Mouse (Mus musculus): ENCODE results near the gene Erich2. TPM values are rescaled to one million over a fixed set of nuclear protein-coding genes. Genes with fewer than 3 reads are reported as not detected.

Erich2 gene
- polyA plus RNA-seq, 1 experiment from 2014 or later = 0.97 TPM

GRCm38 (mm10) chr2:70559520-70559919 lies 50.9 kb downstream of the Erich2 start:
- peaks cover 10% of the 10 kb centered on the region for H3K4me1 ChIP-seq (ENCODE audit: control insufficient read depth, insufficient read depth, low read length)
- H3K27ac ChIP-seq (ENCODE audit: low read length) = no peak overlapping the region
- under 1% methylated on average over 13 of the region's 13 CpGs for WGBS
- H3K9me3 ChIP-seq (replicated peaks; ENCODE audit: control insufficient read depth, low read length) = no peaks in the 10 kb centered on the region
- H3K27me3 ChIP-seq (ENCODE audit: control insufficient read depth, insufficient read depth, low read length) = peaks cover 74% of the 10 kb centered on the region
- H3K4me3 ChIP-seq (ENCODE audit: low read length) = no peak overlapping the region
- ATAC-seq (replicated peaks; ENCODE audit: extremely low read depth, insufficient read depth, low FRiP score) = no peak
- no peaks in the 10 kb centered on the region for H3K36me3 ChIP-seq (ENCODE audit: control insufficient read depth, insufficient read depth)
- H3K4me2 ChIP-seq (ENCODE audit: low read depth, low read length) = no peak overlapping the region
- H3K9ac ChIP-seq (ENCODE audit: low read length) = no peak overlapping the region

GRCm38 (mm10) chr2:70561077-70561795 lies 52.6 kb downstream of the Erich2 start:
- Histone ChIP-seq H3K4me3 (ENCODE audit: low read length) (no peak overlapping the region), H3K27me3 (ENCODE audit: control insufficient read depth, insufficient read depth, low read length) (peaks cover 91% of the 10 kb centered on the region), H3K27ac (ENCODE audit: low read length) (no peak overlapping the region), H3K4me2 (ENCODE audit: low read depth, low read length) (no peak overlapping the region), H3K9me3 (replicated peaks; ENCODE audit: control insufficient read depth, low read length) (no peaks in the 10 kb centered on the region), H3K9ac (ENCODE audit: low read length) (no peak overlapping the region), H3K4me1 (ENCODE audit: control insufficient read depth, insufficient read depth, low read length) (peaks cover 20% of the 10 kb centered on the region), H3K36me3 (ENCODE audit: control insufficient read depth, insufficient read depth) (no peaks in the 10 kb centered on the region)
- no peak for ATAC-seq (replicated peaks; ENCODE audit: extremely low read depth, insufficient read depth, low FRiP score)
- 1% methylated on average over 29 of the region's 29 CpGs for WGBS

DNA sequence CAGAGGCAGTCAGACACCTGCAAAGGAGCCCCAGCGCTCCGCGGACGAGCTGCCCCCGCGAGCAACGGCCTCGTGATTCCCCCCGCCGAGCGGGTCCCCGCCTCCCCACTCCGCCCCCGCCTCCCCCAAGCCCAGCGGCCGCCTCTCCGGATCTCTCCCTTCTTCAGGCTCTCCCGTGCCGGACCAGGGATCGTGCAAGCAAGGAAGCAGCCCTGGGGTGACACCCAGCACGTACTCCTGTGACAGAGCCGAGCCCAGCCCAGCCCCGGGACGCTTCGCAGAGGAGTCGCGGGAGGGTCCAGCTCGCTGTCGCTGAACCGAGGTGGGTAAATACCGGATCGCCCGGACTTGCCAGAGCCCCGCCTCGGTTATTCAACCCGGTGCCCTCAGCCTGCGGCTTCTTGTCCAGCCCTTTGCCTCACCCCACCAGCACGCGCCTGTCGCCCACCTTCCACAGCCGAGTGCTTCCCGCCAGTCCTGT lies 53.4 kb downstream of the Erich2 start:
- no peak for ATAC-seq (replicated peaks; ENCODE audit: extremely low read depth, insufficient read depth, low FRiP score)
- H3K4me3 ChIP-seq (ENCODE audit: low read length) = peak overlapping the region; percentile 38
- H3K9ac ChIP-seq (ENCODE audit: low read length) = no peak overlapping the region
- H3K4me2 ChIP-seq (ENCODE audit: low read depth, low read length) = peak overlapping the region; percentile 57
- no peaks in the 10 kb centered on the region for H3K9me3 ChIP-seq (replicated peaks; ENCODE audit: control insufficient read depth, low read length)
- H3K27ac ChIP-seq (ENCODE audit: low read length) = no peak overlapping the region
- H3K27me3 ChIP-seq (ENCODE audit: control insufficient read depth, insufficient read depth, low read length) = peaks cover 91% of the 10 kb centered on the region
- H3K36me3 ChIP-seq (ENCODE audit: control insufficient read depth, insufficient read depth) = no peaks in the 10 kb centered on the region
- under 1% methylated on average over 42 of the region's 42 CpGs for WGBS
- peaks cover 28% of the 10 kb centered on the region for H3K4me1 ChIP-seq (ENCODE audit: control insufficient read depth, insufficient read depth, low read length)

GRCm38 (mm10) chr2:70562611-70562980 lies 54.0 kb downstream of the Erich2 start:
- peak overlapping the region; percentile 38 for H3K4me3 ChIP-seq (ENCODE audit: low read length)
- H3K36me3 ChIP-seq (ENCODE audit: control insufficient read depth, insufficient read depth) = no peaks in the 10 kb centered on the region
- H3K4me2 ChIP-seq (ENCODE audit: low read depth, low read length) = peak overlapping the region; percentile 57
- ATAC-seq (replicated peaks; ENCODE audit: extremely low read depth, insufficient read depth, low FRiP score) = no peak
- H3K9ac ChIP-seq (ENCODE audit: low read length) = no peak overlapping the region
- H3K4me1 ChIP-seq (ENCODE audit: control insufficient read depth, insufficient read depth, low read length) = peaks cover 33% of the 10 kb centered on the region
- H3K9me3 ChIP-seq (replicated peaks; ENCODE audit: control insufficient read depth, low read length) = no peaks in the 10 kb centered on the region
- peaks cover 92% of the 10 kb centered on the region for H3K27me3 ChIP-seq (ENCODE audit: control insufficient read depth, insufficient read depth, low read length)
- H3K27ac ChIP-seq (ENCODE audit: low read length) = no peak overlapping the region
- WGBS = under 1% methylated on average over 23 of the region's 34 CpGs

DNA sequence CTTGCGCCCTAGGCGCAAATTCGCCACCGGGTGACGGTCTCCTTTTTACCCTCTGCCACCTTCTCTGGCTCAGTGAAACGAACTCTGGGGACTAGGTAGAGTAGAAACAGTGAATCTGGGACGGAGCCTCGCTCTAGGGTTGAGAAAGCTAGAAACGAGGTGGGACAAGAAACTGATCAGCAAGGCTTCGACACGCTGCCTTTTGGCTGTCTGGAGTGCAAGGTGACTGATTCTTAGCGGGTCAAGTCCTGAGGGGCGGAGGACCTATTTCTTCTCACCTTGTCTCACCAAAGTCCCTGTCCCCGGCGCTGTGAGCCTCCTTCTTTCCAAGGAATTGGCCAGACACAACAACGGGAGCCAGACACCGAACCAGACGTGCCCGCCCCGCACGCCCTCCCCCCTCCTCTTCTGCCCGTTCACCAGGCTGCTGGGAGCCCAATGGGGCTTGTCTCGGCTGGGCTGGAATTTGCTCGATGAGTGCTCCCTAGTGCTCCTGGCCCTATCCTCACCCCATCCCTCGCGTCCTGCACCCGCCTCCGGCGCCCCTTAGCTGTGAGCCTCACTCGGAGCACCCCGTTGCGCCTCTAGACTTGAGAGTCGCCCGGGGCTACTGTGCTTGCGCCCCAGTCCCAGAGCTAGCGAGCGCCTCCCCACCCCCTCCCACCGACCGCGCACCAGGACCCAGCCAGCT lies 54.5 kb downstream of the Erich2 start:
- Histone ChIP-seq H3K27me3 (ENCODE audit: control insufficient read depth, insufficient read depth, low read length) (peaks cover 93% of the 10 kb centered on the region), H3K36me3 (ENCODE audit: control insufficient read depth, insufficient read depth) (no peaks in the 10 kb centered on the region), H3K9me3 (replicated peaks; ENCODE audit: control insufficient read depth, low read length) (no peaks in the 10 kb centered on the region), H3K4me1 (ENCODE audit: control insufficient read depth, insufficient read depth, low read length) (peaks cover 38% of the 10 kb centered on the region), H3K4me3 (ENCODE audit: low read length) (no peak overlapping the region; the same call in 1 of the 2 replicates), H3K27ac (ENCODE audit: low read length) (no peak overlapping the region), H3K4me2 (ENCODE audit: low read depth, low read length) (peak overlapping the region; percentile 6), H3K9ac (ENCODE audit: low read length) (no peak overlapping the region)
- ATAC-seq (replicated peaks; ENCODE audit: extremely low read depth, insufficient read depth, low FRiP score) = no peak
- WGBS = 1% methylated on average over 40 of the region's 40 CpGs

GRCm38 (mm10) chr2:70563721-70564645 lies 55.4 kb downstream of the Erich2 start:
- no peak for ATAC-seq (replicated peaks; ENCODE audit: extremely low read depth, insufficient read depth, low FRiP score)
- H3K4me3 ChIP-seq (ENCODE audit: low read length) = peak overlapping the region; percentile 14

DNA sequence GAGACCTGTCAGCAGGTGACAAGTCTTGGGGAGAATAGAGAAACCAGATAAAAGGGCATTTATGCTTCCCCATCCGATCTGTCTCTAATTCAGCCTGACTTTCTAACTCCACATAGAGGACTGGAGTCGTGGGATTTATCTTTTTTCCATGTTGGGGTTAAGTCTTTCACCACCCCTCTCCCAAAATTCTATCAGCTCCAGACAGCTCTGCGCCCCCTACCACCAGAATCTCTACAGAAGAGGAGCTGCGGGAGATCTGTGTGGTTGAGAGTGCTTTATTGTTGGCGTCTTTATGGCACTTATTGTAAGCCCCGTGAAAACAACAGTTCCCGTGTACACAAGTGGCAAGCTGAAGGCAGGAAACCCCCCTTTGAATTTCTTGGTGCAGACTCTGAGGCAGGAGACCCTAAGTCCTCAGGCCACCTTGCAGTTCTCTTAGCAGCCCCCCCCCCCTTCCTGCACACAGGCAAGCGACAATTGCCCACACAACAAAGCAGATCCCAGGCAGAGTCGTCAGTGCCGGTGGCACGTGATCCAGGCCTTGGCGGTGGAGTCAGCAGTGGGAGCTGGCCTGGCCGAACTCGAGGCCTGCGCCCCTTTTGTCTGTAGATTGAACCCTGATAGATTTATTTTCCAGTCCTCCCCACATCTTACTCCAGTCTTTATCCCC lies 56.2 kb downstream of the Erich2 start:
- Histone ChIP-seq H3K27me3 (ENCODE audit: control insufficient read depth, insufficient read depth, low read length) (peaks cover 94% of the 10 kb centered on the region), H3K4me3 (ENCODE audit: low read length) (no peak overlapping the region), H3K9me3 (replicated peaks; ENCODE audit: control insufficient read depth, low read length) (no peaks in the 10 kb centered on the region), H3K4me1 (ENCODE audit: control insufficient read depth, insufficient read depth, low read length) (peaks cover 44% of the 10 kb centered on the region), H3K9ac (ENCODE audit: low read length) (no peak overlapping the region), H3K4me2 (ENCODE audit: low read depth, low read length) (no peak overlapping the region), H3K36me3 (ENCODE audit: control insufficient read depth, insufficient read depth) (no peaks in the 10 kb centered on the region), H3K27ac (ENCODE audit: low read length) (no peak overlapping the region)
- 14% methylated on average over 15 of the region's 15 CpGs for WGBS
- ATAC-seq (replicated peaks; ENCODE audit: extremely low read depth, insufficient read depth, low FRiP score) = no peak

More at GRCm38 (mm10) chr2:70563721-70564645, 55.4 kb downstream of the Erich2 start:
- H3K4me1 ChIP-seq (ENCODE audit: control insufficient read depth, insufficient read depth, low read length) = peaks cover 44% of the 10 kb centered on the region
- no peaks in the 10 kb centered on the region for H3K9me3 ChIP-seq (replicated peaks; ENCODE audit: control insufficient read depth, low read length)
- H3K9ac ChIP-seq (ENCODE audit: low read length) = no peak overlapping the region
- H3K27me3 ChIP-seq (ENCODE audit: control insufficient read depth, insufficient read depth, low read length) = peaks cover 95% of the 10 kb centered on the region
- H3K4me2 ChIP-seq (ENCODE audit: low read depth, low read length) = 0 out of 2 replicates have a peak overlapping the region, but pooled peaks have one; percentile 12
- WGBS = 2% methylated on average over 38 of the region's 38 CpGs
- H3K36me3 ChIP-seq (ENCODE audit: control insufficient read depth, insufficient read depth) = no peaks in the 10 kb centered on the region
- no peak overlapping the region for H3K27ac ChIP-seq (ENCODE audit: low read length)

Measured in heart, embryonic 16.5 days (tissue).